Mouse (Mus musculus) embryonic facial prominence, embryonic 14.5 days (tissue): ENCODE data around the gene Aak1. TPM values are rescaled to one million over a fixed set of nuclear protein-coding genes. Genes with fewer than 3 reads are reported as not detected.

Source experiments
- ATAC-seq: fragments of 200-750 bp; cut with Nextera tagmentation; 2 replicates; pipeline ENCODE4 v1.8.0; 2017; ENCODE audit warnings: low read depth, moderate number of reproducible peaks, moderate TSS enrichment
- DNase-seq: peaks from one replicate; pipeline ENCODE4 v3.0.0-alpha.2; 2015; ENCODE audit warnings: low spot score
- H3K27ac ChIP-seq: fragments of 300-500 bp; sonication (generic); replicated peaks from 2 replicates; pipeline ENCODE4 v1.5.1; 2014; ENCODE audit warnings: low read depth, mild to moderate bottlenecking, low read length, moderate library complexity
- H3K27me3 ChIP-seq: fragments of 300-500 bp; sonication (generic); replicated peaks from 2 replicates; pipeline ENCODE4 v1.6.1; 2014; ENCODE audit warnings: low read length; ENCODE audit not compliant: control insufficient read depth, insufficient read depth
- H3K36me3 ChIP-seq: fragments of 300-500 bp; sonication (generic); 2 replicates; pipeline ENCODE4 v1.6.1; 2014; ENCODE audit warnings: low read length, mixed read lengths; ENCODE audit not compliant: control insufficient read depth, insufficient read depth
- H3K4me1 ChIP-seq: fragments of 300-500 bp; sonication (generic); 2 replicates; pipeline ENCODE4 v1.6.1; 2014; ENCODE audit warnings: antibody characterized with exemption, low read length; ENCODE audit not compliant: control insufficient read depth, insufficient read depth
- H3K4me2 ChIP-seq: fragments of 300-500 bp; sonication (generic); 2 replicates; pipeline ENCODE4 v1.6.1; 2014; ENCODE audit warnings: low read depth, mild to moderate bottlenecking, low read length, moderate library complexity, mixed read lengths
- H3K4me3 ChIP-seq: fragments of 300-500 bp; sonication (generic); 2 replicates; pipeline ENCODE4 v1.5.1; 2014; ENCODE audit warnings: low read depth, mild to moderate bottlenecking, low read length
- H3K9ac ChIP-seq: fragments of 300-500 bp; sonication (generic); 2 replicates; pipeline ENCODE4 v1.6.1; 2014; ENCODE audit warnings: low read depth, mild to moderate bottlenecking, low read length, moderate library complexity, mixed read lengths
- H3K9me3 ChIP-seq: fragments of 300-500 bp; sonication (generic); 2 replicates; pipeline ENCODE4 v1.6.1; 2016; ENCODE audit warnings: low read length; ENCODE audit not compliant: control insufficient read depth
- WGBS: fragments of 180-500 bp; shearing (Covaris S2); extraction: QIAGEN DNeasy Blood & Tissue Kit; methylation state at CpG from one replicate; pipeline ENCODE4 v1.1.7; 2014; 5-methylcytosine and 5-hydroxymethylcytosine counted together
- polyA plus RNA-seq: library from polyadenylated mRNA; unstranded; fragments of >200 nt; fragmentation: Nextera tagmentation; extraction: Ambion mirVana; gene quantifications from 2 replicates; pipeline ENCODE4 v1.2.1, GENCODE M21; 2014

The Aak1 gene
- polyA plus RNA-seq: 17.8 and 22.4 TPM in 2 replicates

DNA sequence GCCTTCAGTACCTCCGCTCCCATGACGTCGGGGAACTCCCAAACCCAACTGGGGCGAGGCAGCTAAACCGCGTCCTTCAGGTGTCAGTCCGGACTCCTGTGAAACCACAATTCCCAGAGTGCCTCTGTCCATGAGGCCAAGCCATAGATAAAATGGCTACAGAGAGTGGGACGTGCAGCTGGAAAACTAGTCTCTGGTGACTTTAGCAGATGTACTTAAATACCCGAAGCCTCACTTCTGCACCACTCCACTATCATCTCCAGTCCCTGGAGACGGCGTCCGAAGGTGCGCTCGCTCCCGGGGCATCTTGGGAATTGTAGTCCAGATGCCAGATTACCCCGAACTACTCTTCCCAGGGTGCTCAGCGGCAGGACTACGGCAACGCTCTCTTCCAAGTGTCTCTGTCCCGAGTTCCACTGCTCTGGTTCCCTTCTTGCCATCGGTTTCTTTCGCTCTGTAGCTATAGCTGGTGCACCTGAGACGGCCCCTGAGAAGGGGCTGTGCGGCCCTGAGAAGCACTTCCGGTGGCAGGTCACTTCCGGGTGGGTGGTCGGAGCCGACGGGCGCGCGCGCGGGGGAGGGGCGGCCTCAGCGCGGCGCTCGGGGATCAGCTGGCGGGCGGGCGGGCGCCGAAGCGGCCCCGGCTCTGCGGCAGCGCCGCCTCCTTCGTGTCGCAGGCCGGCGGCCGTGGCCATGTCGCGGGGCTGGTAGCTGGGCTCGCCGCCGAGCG, at the start of gene Aak1:
TSS of gene Aak1 (plus strand) at position 603 of the 730 bp plus-strand sequence.
- Histone ChIP-seq H3K36me3 (no peaks in the 10 kb centered on the region), H3K27me3 (no peaks in the 10 kb centered on the region), H3K9me3 (no peaks in the 10 kb centered on the region), H3K4me3 (peak within 1 kb of the TSS; percentile 87), H3K4me2 (peak within 1 kb of the TSS; percentile 81), H3K9ac (peak within 1 kb of the TSS; percentile 88), H3K4me1 (peaks cover 22% of the 10 kb centered on the region), H3K27ac (peak within 1 kb of the TSS; percentile 91)
- under 1% methylated on average over 44 of the region's 60 CpGs for WGBS
- peak; percentile 94 for ATAC-seq
- DNase-seq: peak; percentile 94

GRCm38 (mm10) chr6:86800467-86800866, 48.9 kb upstream of the Aak1 start:
- DNase-seq: no peak
- 82% methylated on average over 3 of the region's 3 CpGs for WGBS
- no peak overlapping the region for H3K9ac ChIP-seq
- H3K27me3 ChIP-seq: no peaks in the 10 kb centered on the region
- no peaks in the 10 kb centered on the region for H3K4me1 ChIP-seq
- ATAC-seq: no peak
- no peaks in the 10 kb centered on the region for H3K9me3 ChIP-seq
- H3K36me3 ChIP-seq: no peaks in the 10 kb centered on the region
- no peak overlapping the region for H3K4me2 ChIP-seq
- no peak overlapping the region for H3K27ac ChIP-seq
- no peak overlapping the region for H3K4me3 ChIP-seq

- Histone ChIP-seq H3K9ac (no peak overlapping the region), H3K4me1 (no peaks in the 10 kb centered on the region), H3K27ac (no peak overlapping the region), H3K4me2 (no peak overlapping the region), H3K9me3 (no peaks in the 10 kb centered on the region), H3K36me3 (no peaks in the 10 kb centered on the region), H3K4me3 (no peak overlapping the region), H3K27me3 (no peaks in the 10 kb centered on the region)
- ATAC-seq (no peak), DNase-seq (no peak)
- WGBS: 38% methylated on average over 11 of the region's 11 CpGs
Measured at GRCm38 (mm10) chr6:86801431-86801830, 47.9 kb upstream of the Aak1 start.

- 61% methylated on average over 3 of the region's 3 CpGs for WGBS
- Histone ChIP-seq H3K36me3 (no peaks in the 10 kb centered on the region), H3K4me2 (no peak overlapping the region), H3K4me1 (no peaks in the 10 kb centered on the region), H3K4me3 (no peak overlapping the region), H3K9me3 (no peaks in the 10 kb centered on the region), H3K9ac (no peak overlapping the region), H3K27ac (no peak overlapping the region), H3K27me3 (no peaks in the 10 kb centered on the region)
- ATAC-seq (no peak), DNase-seq (no peak)
Measured at GRCm38 (mm10) chr6:86804646-86805045, 44.7 kb upstream of the Aak1 start.

- WGBS: 3% methylated on average over 5 of the region's 5 CpGs
- H3K4me2 ChIP-seq: no peak overlapping the region
- no peak overlapping the region for H3K27ac ChIP-seq
- ATAC-seq (no peak), DNase-seq (peak; percentile 61)
- H3K27me3 ChIP-seq: no peaks in the 10 kb centered on the region
- no peaks in the 10 kb centered on the region for H3K4me1 ChIP-seq
- no peak overlapping the region for H3K4me3 ChIP-seq
- H3K9ac ChIP-seq: no peak overlapping the region
- H3K9me3 ChIP-seq: no peaks in the 10 kb centered on the region
- H3K36me3 ChIP-seq: no peaks in the 10 kb centered on the region
Measured at GRCm38 (mm10) chr6:86806455-86807086, 42.7 kb upstream of the Aak1 start.

DNA sequence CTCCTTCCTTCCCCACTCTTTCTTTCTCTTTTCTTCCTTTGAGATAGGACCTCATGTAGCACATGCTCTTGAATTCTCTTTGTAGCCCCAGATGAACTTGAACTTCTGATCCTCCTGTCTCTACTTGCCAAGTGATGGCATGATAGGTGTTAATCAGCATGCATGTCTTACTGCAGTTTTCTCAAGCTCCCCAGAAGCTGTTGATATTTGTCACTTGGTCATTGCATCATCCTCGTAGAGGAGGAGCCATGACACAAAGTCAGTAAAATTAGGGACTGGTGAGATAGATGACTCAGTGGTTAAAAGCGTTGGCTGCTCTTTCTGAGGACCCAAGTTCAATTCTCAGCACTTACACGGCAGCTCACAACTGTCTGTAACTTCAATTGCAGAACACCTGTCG, 36.4 kb upstream of the Aak1 start:
- WGBS: 54% methylated on average over 4 of the region's 4 CpGs

GRCm38 (mm10) chr6:86813341-86813740, 36.0 kb upstream of the Aak1 start:
- H3K36me3 ChIP-seq: no peaks in the 10 kb centered on the region
- DNase-seq: peak; percentile 47
- H3K4me3 ChIP-seq: no peak overlapping the region
- no peaks in the 10 kb centered on the region for H3K9me3 ChIP-seq
- H3K27me3 ChIP-seq: no peaks in the 10 kb centered on the region
- peaks cover 7% of the 10 kb centered on the region for H3K4me1 ChIP-seq
- no peak for ATAC-seq
- H3K27ac ChIP-seq: no peak overlapping the region
- 25% methylated on average over 3 of the region's 3 CpGs for WGBS
- H3K9ac ChIP-seq: no peak overlapping the region
- H3K4me2 ChIP-seq: no peak overlapping the region

More for the DNA sequence above, 36.4 kb upstream of the Aak1 start:
- no peak overlapping the region for H3K4me3 ChIP-seq
- no peak overlapping the region for H3K27ac ChIP-seq
- ATAC-seq (no peak), DNase-seq (no peak)
- H3K36me3 ChIP-seq: no peaks in the 10 kb centered on the region
- H3K9me3 ChIP-seq: no peaks in the 10 kb centered on the region
- H3K4me1 ChIP-seq: peaks cover 7% of the 10 kb centered on the region
- no peaks in the 10 kb centered on the region for H3K27me3 ChIP-seq
- H3K9ac ChIP-seq: no peak overlapping the region
- H3K4me2 ChIP-seq: no peak overlapping the region

DNA sequence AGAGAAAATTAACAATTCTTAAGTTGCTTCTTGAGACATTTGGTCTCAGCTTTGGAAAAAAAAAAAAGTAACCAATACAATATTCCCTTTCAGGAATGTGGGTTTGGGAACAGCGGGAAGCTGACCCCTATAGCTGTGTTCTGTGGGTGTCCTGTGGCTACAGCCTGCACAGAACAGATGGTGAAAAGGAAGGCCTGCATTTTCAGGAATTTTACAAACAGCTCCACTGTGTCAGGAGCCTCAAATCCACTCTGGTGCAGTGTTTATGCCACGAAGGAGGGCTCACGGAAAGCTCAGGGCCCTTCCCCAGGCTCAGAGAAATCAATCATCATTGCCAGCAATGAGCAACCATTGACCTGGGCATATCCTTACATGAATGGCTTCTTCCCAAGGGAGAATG, 34.4 kb upstream of the Aak1 start:
- peak overlapping the region; percentile 65; the same call in 1 of the 2 replicates for H3K27ac ChIP-seq
- H3K4me3 ChIP-seq: no peak overlapping the region
- peaks cover 7% of the 10 kb centered on the region for H3K4me1 ChIP-seq
- 21% methylated on average over 3 of the region's 3 CpGs for WGBS
- no peak for ATAC-seq
- no peak for DNase-seq
- no peaks in the 10 kb centered on the region for H3K9me3 ChIP-seq
- no peaks in the 10 kb centered on the region for H3K27me3 ChIP-seq
- no peaks in the 10 kb centered on the region for H3K36me3 ChIP-seq
- H3K4me2 ChIP-seq: peak overlapping the region; percentile 43
- 0 out of 2 replicates have a peak overlapping the region, but pooled peaks have one; percentile 38 for H3K9ac ChIP-seq
